Mouse (Mus musculus): ENCODE results near the gene Tcea3. TPM values are rescaled to one million over a fixed set of nuclear protein-coding genes. Genes with fewer than 3 reads are reported as not detected.

The Tcea3 gene
- total and polyA plus RNA-seq, 2 experiments from 2014 or later, result 0.66 to 3.1 TPM

DNA sequence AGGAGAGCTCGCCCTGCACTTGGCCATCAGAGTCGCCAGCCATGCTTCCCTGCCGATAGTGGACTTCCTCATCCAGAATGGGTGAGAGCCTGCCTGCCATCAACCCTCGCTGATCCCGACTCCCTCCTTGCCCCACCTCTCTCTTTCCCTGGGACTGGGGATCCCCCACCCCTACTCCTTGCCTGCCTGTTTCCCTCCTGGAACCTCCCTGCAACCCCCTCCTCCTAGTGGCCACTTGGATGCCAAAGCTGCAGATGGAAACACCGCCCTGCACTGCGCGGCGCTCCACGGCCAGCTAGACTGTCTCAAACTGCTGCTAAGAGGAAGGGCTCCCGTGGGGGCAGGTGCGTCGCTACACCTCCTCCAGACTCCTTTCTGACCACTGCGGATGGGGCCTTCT is 7.4 kb upstream of the Tcea3 start:
- Histone ChIP-seq H3K9me3 (ENCODE audit: low read length) (no peaks in the 10 kb centered on the region), H3K36me3 (ENCODE audit: insufficient read depth, low read length) (no peaks in the 10 kb centered on the region; the same call in 1 of the 2 replicates), H3K4me2 (ENCODE audit: low read depth, low read length, poor library complexity, severe bottlenecking) (no peak overlapping the region), H3K4me3 (ENCODE audit: low read depth, low read length) (no peak overlapping the region), H3K27me3 (ENCODE audit: insufficient read depth, low read length) (peaks cover 10% of the 10 kb centered on the region; the same call in 1 of the 2 replicates), H3K27ac (ENCODE audit: low read depth, low read length) (no peak overlapping the region), H3K4me1 (ENCODE audit: insufficient read depth, low read length) (no peaks in the 10 kb centered on the region), H3K9ac (replicated peaks; ENCODE audit: low read length, poor library complexity, severe bottlenecking) (no peak overlapping the region)
- TF ChIP-seq CTCF (IDR thresholded peaks at IDR 0.05), result no peak
- DNase-seq (ENCODE audit: low spot score), result no peak
- WGBS, result 69% methylated on average over 14 of the region's 14 CpGs
- no peak for ATAC-seq (ENCODE audit: low FRiP score)

DNA sequence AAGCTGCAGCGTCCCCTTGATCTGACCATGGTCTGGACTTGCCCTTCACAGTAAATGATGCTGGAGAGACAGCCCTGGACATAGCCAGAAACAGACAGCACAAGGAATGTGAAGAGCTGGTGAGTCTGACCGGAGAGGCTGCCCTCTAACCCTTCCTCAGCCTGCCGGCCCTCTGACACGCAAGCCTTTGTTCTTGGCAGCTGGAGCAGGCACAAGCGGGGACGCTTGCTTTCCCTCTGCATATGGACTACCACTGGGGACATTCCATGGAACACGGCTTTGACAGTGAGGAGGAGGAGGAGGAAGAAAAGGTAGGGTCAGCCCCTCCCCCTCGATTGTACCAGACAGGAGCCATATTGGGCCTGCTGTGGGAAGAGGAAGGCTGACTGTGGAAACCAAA is 6.6 kb upstream of the Tcea3 start:
- H3K36me3 ChIP-seq (ENCODE audit: insufficient read depth, low read length), result no peaks in the 10 kb centered on the region; the same call in 1 of the 2 replicates
- ATAC-seq (ENCODE audit: low FRiP score) (no peak), DNase-seq (ENCODE audit: low spot score) (no peak)
- H3K4me2 ChIP-seq (ENCODE audit: low read depth, low read length, poor library complexity, severe bottlenecking), result no peak overlapping the region
- no peak overlapping the region for H3K9ac ChIP-seq (replicated peaks; ENCODE audit: low read length, poor library complexity, severe bottlenecking)
- H3K9me3 ChIP-seq (ENCODE audit: low read length), result no peaks in the 10 kb centered on the region
- no peak overlapping the region for H3K4me3 ChIP-seq (ENCODE audit: low read depth, low read length)
- no peak overlapping the region for H3K27ac ChIP-seq (ENCODE audit: low read depth, low read length)
- H3K4me1 ChIP-seq (ENCODE audit: insufficient read depth, low read length), result no peaks in the 10 kb centered on the region
- peaks cover 11% of the 10 kb centered on the region for H3K27me3 ChIP-seq (ENCODE audit: insufficient read depth, low read length)
- WGBS, result 34% methylated on average over 8 of the region's 8 CpGs
- no peak for TF ChIP-seq CTCF (IDR thresholded peaks at IDR 0.05)

DNA sequence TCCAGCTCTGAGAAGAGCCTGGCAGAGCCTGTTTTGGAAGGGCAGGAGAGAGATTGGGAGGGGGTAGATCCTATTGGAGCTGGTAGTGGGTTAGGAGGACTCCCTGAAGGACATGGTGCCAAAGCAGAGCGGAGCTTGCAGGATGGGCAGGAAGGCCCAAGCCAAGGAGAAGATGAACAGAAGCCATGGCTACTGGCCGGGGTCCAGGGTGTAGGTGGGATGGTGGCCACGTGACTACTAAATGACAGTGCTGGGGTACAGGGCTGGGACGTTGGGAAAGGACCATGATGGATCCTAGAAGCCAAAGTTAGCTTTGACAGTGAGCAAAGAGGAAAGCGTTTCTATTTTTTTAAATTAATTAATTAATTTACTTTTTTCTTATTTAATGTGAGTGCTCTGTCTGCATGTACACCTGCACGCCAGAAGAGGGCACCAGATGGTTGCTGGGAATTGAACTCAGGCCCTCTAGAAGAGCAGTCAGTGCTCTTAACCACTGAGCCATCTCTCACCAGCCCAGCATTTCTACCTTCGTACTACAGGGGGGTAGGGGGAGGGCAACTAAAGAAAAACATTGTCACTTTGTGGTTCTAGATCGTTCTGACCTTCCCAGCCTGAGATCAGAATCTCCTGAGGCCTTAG is 5.3 kb upstream of the Tcea3 start:
- 0 out of 2 replicates have a peak, but pooled peaks cover under 1% of the 10 kb centered on the region for H3K4me1 ChIP-seq (ENCODE audit: insufficient read depth, low read length)
- WGBS, result 50% methylated on average over 8 of the region's 8 CpGs
- TF ChIP-seq CTCF (IDR thresholded peaks at IDR 0.05), result peak; percentile 65
- no peak overlapping the region for H3K4me3 ChIP-seq (ENCODE audit: low read depth, low read length)
- H3K9me3 ChIP-seq (ENCODE audit: low read length), result no peaks in the 10 kb centered on the region
- no peak overlapping the region for H3K27ac ChIP-seq (ENCODE audit: low read depth, low read length)
- ATAC-seq (ENCODE audit: low FRiP score) (no peak), DNase-seq (ENCODE audit: low spot score) (no peak)
- no peak overlapping the region for H3K9ac ChIP-seq (replicated peaks; ENCODE audit: low read length, poor library complexity, severe bottlenecking)
- no peak overlapping the region for H3K4me2 ChIP-seq (ENCODE audit: low read depth, low read length, poor library complexity, severe bottlenecking)
- no peaks in the 10 kb centered on the region; the same call in 1 of the 2 replicates for H3K36me3 ChIP-seq (ENCODE audit: insufficient read depth, low read length)
- H3K27me3 ChIP-seq (ENCODE audit: insufficient read depth, low read length), result peaks cover 19% of the 10 kb centered on the region

DNA sequence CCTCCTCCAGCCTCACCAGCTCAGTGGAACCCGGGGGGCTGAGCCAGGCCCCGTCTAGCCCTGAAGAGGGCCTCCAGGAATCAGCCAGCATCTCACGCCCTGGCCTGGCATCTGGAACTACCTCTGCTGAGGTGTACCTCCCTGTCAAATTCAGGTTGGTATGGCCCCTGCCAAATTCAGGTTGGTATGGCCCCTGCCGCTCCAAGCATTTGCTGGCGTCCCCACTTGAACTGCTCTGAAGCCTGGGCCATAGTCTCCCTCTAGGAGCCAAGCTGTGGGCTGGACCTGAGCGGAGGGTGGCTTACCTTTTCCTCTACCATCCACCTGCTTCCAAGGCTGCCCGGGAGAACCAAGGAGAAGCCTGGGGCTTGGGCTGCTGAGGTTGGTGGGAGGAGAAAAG is 4.8 kb upstream of the Tcea3 start:
- ATAC-seq (ENCODE audit: low FRiP score) (no peak), DNase-seq (ENCODE audit: low spot score) (no peak)
- H3K27me3 ChIP-seq (ENCODE audit: insufficient read depth, low read length), result peaks cover 24% of the 10 kb centered on the region
- WGBS, result 83% methylated on average over 7 of the region's 7 CpGs
- no peaks in the 10 kb centered on the region; the same call in 1 of the 2 replicates for H3K36me3 ChIP-seq (ENCODE audit: insufficient read depth, low read length)
- H3K4me3 ChIP-seq (ENCODE audit: low read depth, low read length), result no peak overlapping the region
- peaks cover 6% of the 10 kb centered on the region; the same call in 1 of the 2 replicates for H3K4me1 ChIP-seq (ENCODE audit: insufficient read depth, low read length)
- no peak overlapping the region for H3K27ac ChIP-seq (ENCODE audit: low read depth, low read length)
- no peak overlapping the region for H3K9ac ChIP-seq (replicated peaks; ENCODE audit: low read length, poor library complexity, severe bottlenecking)
- no peak for TF ChIP-seq CTCF (IDR thresholded peaks at IDR 0.05)
- H3K9me3 ChIP-seq (ENCODE audit: low read length), result no peaks in the 10 kb centered on the region
- H3K4me2 ChIP-seq (ENCODE audit: low read depth, low read length, poor library complexity, severe bottlenecking), result no peak overlapping the region

DNA sequence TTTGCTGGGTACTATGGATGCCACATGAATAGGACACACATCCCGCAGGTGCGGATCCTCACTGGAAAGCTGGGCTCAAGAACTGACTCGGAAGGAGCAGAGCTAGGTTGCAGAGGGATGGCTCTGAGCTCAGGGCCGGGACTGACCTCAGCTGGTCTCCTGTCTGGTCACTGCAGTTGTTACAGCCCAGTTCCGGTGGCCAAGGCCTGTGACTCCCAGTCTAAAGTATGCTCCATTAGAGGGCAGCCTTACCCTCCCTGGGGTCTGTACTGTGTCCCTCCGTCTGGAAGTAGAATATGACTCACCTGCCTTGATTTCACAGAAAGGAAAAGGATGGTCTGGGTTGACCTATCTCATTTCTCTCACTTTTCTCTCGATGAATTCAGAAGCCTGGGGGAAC is 3.3 kb upstream of the Tcea3 start:
- H3K9ac ChIP-seq (replicated peaks; ENCODE audit: low read length, poor library complexity, severe bottlenecking), result no peak overlapping the region
- DNase-seq (ENCODE audit: low spot score) (no peak), ATAC-seq (ENCODE audit: low FRiP score) (no peak)
- 68% methylated on average over 7 of the region's 7 CpGs for WGBS
- no peak overlapping the region for H3K4me3 ChIP-seq (ENCODE audit: low read depth, low read length)
- no peak overlapping the region for H3K4me2 ChIP-seq (ENCODE audit: low read depth, low read length, poor library complexity, severe bottlenecking)
- peaks cover 29% of the 10 kb centered on the region for H3K27me3 ChIP-seq (ENCODE audit: insufficient read depth, low read length)
- no peak for TF ChIP-seq CTCF (IDR thresholded peaks at IDR 0.05)
- peaks cover 10% of the 10 kb centered on the region; the same call in 1 of the 2 replicates for H3K4me1 ChIP-seq (ENCODE audit: insufficient read depth, low read length)
- no peaks in the 10 kb centered on the region for H3K36me3 ChIP-seq (ENCODE audit: insufficient read depth, low read length)
- no peak overlapping the region for H3K27ac ChIP-seq (ENCODE audit: low read depth, low read length)
- H3K9me3 ChIP-seq (ENCODE audit: low read length), result no peaks in the 10 kb centered on the region

DNA sequence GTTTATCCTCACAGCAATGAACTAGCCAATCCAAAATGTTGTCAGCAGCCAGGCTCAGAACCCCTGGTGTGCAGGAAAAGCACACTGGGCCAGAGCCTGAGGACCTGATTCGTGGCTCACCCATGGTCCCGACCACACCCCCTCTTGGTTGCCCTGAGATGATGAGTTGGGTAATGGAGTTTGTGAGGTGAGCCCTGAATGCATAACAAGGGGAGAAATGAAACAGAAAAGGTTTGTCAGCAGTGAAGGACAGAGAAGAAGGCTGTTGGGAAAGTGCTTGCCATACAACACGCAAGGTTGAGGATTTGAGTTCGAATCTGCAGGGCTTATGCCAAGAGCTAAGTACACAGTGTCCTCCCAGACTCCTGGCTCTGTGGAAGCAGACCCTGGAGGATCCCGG is 1.8 kb upstream of the Tcea3 start:
- TF ChIP-seq CTCF (IDR thresholded peaks at IDR 0.05), result no peak
- no peak overlapping the region for H3K4me3 ChIP-seq (ENCODE audit: low read depth, low read length)
- no peak overlapping the region for H3K9ac ChIP-seq (replicated peaks; ENCODE audit: low read length, poor library complexity, severe bottlenecking)
- DNase-seq (ENCODE audit: low spot score) (no peak), ATAC-seq (ENCODE audit: low FRiP score) (no peak)
- WGBS, result 40% methylated on average over 5 of the region's 5 CpGs
- H3K27ac ChIP-seq (ENCODE audit: low read depth, low read length), result no peak overlapping the region
- no peak overlapping the region for H3K4me2 ChIP-seq (ENCODE audit: low read depth, low read length, poor library complexity, severe bottlenecking)
- no peaks in the 10 kb centered on the region for H3K9me3 ChIP-seq (ENCODE audit: low read length)
- no peaks in the 10 kb centered on the region for H3K36me3 ChIP-seq (ENCODE audit: insufficient read depth, low read length)
- H3K4me1 ChIP-seq (ENCODE audit: insufficient read depth, low read length), result peaks cover 10% of the 10 kb centered on the region; the same call in 1 of the 2 replicates
- H3K27me3 ChIP-seq (ENCODE audit: insufficient read depth, low read length), result peaks cover 40% of the 10 kb centered on the region

All from midbrain, postnatal 0 days (tissue).